Mouse (Mus musculus) midbrain, postnatal 0 days (tissue): ENCODE measurements at regions not wholly inside any gene's neighbourhood (a gene's known extent, or its start where the extent isn't known, plus 50 kb on each side); places are given as distances from the start of the nearest gene placed in this dataset.

Source experiments
- ATAC-seq: fragments of 200-750 bp; cut with Nextera tagmentation; 2 replicates; pipeline ENCODE4 v1.8.0; 2017; ENCODE audit warnings: moderate number of reproducible peaks, mild to moderate bottlenecking, moderate TSS enrichment, moderate library complexity; ENCODE audit not compliant: low FRiP score
- DNase-seq: peaks from one replicate; pipeline ENCODE4 v3.0.0-alpha.2; 2015; ENCODE audit warnings: low spot score
- H3K27ac ChIP-seq: fragments of 300-500 bp; sonication (generic); 2 replicates; pipeline ENCODE4 v1.5.1; 2014; ENCODE audit warnings: low read depth, mild to moderate bottlenecking, low read length, mixed read lengths
- H3K27me3 ChIP-seq: fragments of 300-500 bp; sonication (generic); 2 replicates; pipeline ENCODE4 v1.6.1; 2014; ENCODE audit warnings: low read length, control low read depth, mixed read lengths; ENCODE audit not compliant: insufficient read depth
- H3K36me3 ChIP-seq: fragments of 300-500 bp; sonication (generic); 2 replicates; pipeline ENCODE4 v1.6.1; 2014; ENCODE audit warnings: low read length, control low read depth, mixed read lengths; ENCODE audit not compliant: insufficient read depth
- H3K4me1 ChIP-seq: fragments of 300-500 bp; sonication (generic); 2 replicates; pipeline ENCODE4 v1.6.1; 2014; ENCODE audit warnings: mild to moderate bottlenecking, control low read depth, antibody characterized with exemption, low read length, mixed read lengths; ENCODE audit not compliant: insufficient read depth
- H3K4me2 ChIP-seq: fragments of 300-500 bp; sonication (generic); 2 replicates; pipeline ENCODE4 v1.6.1; 2014; ENCODE audit warnings: low read depth, mild to moderate bottlenecking, low read length, mixed read lengths; ENCODE audit not compliant: poor library complexity, severe bottlenecking
- H3K4me3 ChIP-seq: fragments of 300-500 bp; sonication (generic); 2 replicates; pipeline ENCODE4 v1.5.1; 2014; ENCODE audit warnings: low read depth, mild to moderate bottlenecking, low read length, moderate library complexity
- H3K9ac ChIP-seq: fragments of 300-500 bp; sonication (generic); replicated peaks from 2 replicates; pipeline ENCODE4 v1.6.1; 2014; ENCODE audit warnings: mild to moderate bottlenecking, low read length, moderate library complexity, mixed read lengths; ENCODE audit not compliant: poor library complexity, severe bottlenecking
- H3K9me3 ChIP-seq: fragments of 300-500 bp; sonication (generic); 2 replicates; pipeline ENCODE4 v1.6.1; 2016; ENCODE audit warnings: low read length, control low read depth
- CTCF ChIP-seq: IDR thresholded peaks from 2 replicates; pipeline ENCODE4 v1.5.1; 2016; ENCODE audit warnings: antibody characterized with exemption, mild to moderate bottlenecking
- WGBS: fragments of 180-500 bp; shearing (Covaris S2); extraction: QIAGEN DNeasy Blood & Tissue Kit; methylation state at CpG from one replicate; pipeline ENCODE4 v1.1.7; 2014; 5-methylcytosine and 5-hydroxymethylcytosine counted together

- Histone ChIP-seq H3K4me2 (no peak overlapping the region), H3K27me3 (no peaks in the 10 kb centered on the region), H3K27ac (no peak overlapping the region), H3K9me3 (no peaks in the 10 kb centered on the region), H3K36me3 (no peaks in the 10 kb centered on the region), H3K4me3 (no peak overlapping the region), H3K4me1 (no peaks in the 10 kb centered on the region), H3K9ac (no peak overlapping the region)
- WGBS = 91% methylated on average over 4 of the region's 4 CpGs
- no peak for ATAC-seq
- no peak for TF ChIP-seq CTCF
- no peak for DNase-seq
Observed at GRCm38 (mm10) chr15:63709270-63709933, 135.6 kb downstream of the Gsdmc2 start.

DNA sequence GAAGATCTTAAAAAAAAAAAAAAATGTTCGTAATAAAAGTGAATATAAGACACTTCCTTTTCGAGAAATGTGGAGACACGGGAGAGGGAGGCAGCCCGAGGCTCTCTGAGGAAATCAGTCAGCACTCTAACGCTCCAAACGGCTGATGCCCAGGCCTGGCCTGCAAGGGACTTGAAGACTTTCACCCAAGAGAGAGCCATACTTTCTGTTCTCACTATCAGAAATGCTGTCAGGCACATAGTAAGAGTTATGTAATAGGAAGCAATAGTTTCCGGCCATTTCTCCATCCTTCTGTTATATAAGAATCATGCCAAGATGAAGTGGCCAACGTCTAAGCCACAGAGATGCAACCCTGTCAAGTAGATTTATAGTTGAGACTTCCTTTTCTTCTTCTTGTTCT is 140.3 kb downstream of the Gsdmc2 start:
- H3K9me3 ChIP-seq = no peaks in the 10 kb centered on the region
- no peak for TF ChIP-seq CTCF
- H3K4me3 ChIP-seq = no peak overlapping the region
- H3K27me3 ChIP-seq = no peaks in the 10 kb centered on the region
- ATAC-seq = no peak
- H3K36me3 ChIP-seq = no peaks in the 10 kb centered on the region
- WGBS = 88% methylated on average over 8 of the region's 8 CpGs
- H3K4me1 ChIP-seq = no peaks in the 10 kb centered on the region
- no peak for DNase-seq
- H3K9ac ChIP-seq = no peak overlapping the region
- H3K4me2 ChIP-seq = no peak overlapping the region
- no peak overlapping the region for H3K27ac ChIP-seq

DNA sequence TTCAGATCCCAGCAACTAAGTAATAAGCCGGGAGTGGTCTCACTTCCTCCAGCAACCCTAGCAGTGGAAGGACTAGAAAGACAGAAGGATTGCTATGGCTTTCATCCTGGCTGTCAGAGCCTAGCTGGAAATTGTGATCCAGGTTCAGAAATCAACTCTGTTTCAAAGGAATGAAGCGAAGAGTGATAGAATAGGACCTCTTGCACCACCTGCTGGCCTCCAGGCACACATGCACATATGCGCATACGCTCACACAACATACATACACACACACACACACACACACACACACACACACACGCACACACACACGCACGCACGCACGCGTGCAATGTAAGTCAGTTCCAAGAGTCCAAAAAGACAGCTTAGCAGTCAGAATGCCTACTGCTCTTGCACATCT is 147.1 kb downstream of the Gsdmc2 start:
- 95% methylated on average over 10 of the region's 10 CpGs for WGBS
- ATAC-seq = no peak
- H3K9me3 ChIP-seq = no peaks in the 10 kb centered on the region
- TF ChIP-seq CTCF = peak; percentile 39
- H3K4me3 ChIP-seq = no peak overlapping the region
- no peak overlapping the region for H3K9ac ChIP-seq
- H3K27me3 ChIP-seq = no peaks in the 10 kb centered on the region
- no peaks in the 10 kb centered on the region for H3K36me3 ChIP-seq
- H3K4me2 ChIP-seq = no peak overlapping the region
- 0 out of 2 replicates have a peak, but pooled peaks cover 2% of the 10 kb centered on the region for H3K4me1 ChIP-seq
- no peak for DNase-seq
- no peak overlapping the region for H3K27ac ChIP-seq

DNA sequence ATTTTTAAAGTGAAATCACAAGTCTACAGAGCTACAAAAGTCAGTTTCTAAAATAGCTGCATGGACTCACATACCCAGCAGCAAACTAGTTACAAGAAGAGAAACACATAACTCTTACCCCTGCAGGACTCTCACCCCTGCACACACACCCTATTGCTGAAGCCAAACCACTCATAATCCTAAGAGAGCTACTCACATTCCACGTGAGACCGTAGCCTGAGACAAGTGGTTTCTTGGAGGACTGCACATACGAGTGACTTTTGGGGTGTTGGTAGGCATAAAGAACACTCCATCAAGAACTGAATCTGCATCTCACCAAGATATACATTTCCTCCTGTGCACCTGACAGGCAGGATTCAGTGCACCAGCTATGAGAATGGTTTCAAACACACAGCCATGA is 150.8 kb downstream of the Gsdmc2 start:
- 76% methylated on average over 3 of the region's 3 CpGs for WGBS
- Histone ChIP-seq H3K27me3 (no peaks in the 10 kb centered on the region), H3K9ac (no peak overlapping the region), H3K36me3 (no peaks in the 10 kb centered on the region), H3K4me1 (0 out of 2 replicates have a peak, but pooled peaks cover 4% of the 10 kb centered on the region), H3K4me3 (no peak overlapping the region), H3K27ac (no peak overlapping the region), H3K4me2 (no peak overlapping the region), H3K9me3 (no peaks in the 10 kb centered on the region)
- no peak for ATAC-seq
- TF ChIP-seq CTCF = no peak
- no peak for DNase-seq

- no peak for TF ChIP-seq CTCF
- ATAC-seq (no peak), DNase-seq (no peak)
- 63% methylated on average over 2 of the region's 2 CpGs for WGBS
- no peak overlapping the region for H3K9ac ChIP-seq
- H3K36me3 ChIP-seq = no peaks in the 10 kb centered on the region
- H3K4me2 ChIP-seq = no peak overlapping the region
- H3K27me3 ChIP-seq = no peaks in the 10 kb centered on the region
- H3K27ac ChIP-seq = no peak overlapping the region
- H3K4me3 ChIP-seq = no peak overlapping the region
- 0 out of 2 replicates have a peak, but pooled peaks cover 4% of the 10 kb centered on the region for H3K4me1 ChIP-seq
- no peaks in the 10 kb centered on the region for H3K9me3 ChIP-seq
Observed at GRCm38 (mm10) chr15:63693561-63693960, 151.4 kb downstream of the Gsdmc2 start.

DNA sequence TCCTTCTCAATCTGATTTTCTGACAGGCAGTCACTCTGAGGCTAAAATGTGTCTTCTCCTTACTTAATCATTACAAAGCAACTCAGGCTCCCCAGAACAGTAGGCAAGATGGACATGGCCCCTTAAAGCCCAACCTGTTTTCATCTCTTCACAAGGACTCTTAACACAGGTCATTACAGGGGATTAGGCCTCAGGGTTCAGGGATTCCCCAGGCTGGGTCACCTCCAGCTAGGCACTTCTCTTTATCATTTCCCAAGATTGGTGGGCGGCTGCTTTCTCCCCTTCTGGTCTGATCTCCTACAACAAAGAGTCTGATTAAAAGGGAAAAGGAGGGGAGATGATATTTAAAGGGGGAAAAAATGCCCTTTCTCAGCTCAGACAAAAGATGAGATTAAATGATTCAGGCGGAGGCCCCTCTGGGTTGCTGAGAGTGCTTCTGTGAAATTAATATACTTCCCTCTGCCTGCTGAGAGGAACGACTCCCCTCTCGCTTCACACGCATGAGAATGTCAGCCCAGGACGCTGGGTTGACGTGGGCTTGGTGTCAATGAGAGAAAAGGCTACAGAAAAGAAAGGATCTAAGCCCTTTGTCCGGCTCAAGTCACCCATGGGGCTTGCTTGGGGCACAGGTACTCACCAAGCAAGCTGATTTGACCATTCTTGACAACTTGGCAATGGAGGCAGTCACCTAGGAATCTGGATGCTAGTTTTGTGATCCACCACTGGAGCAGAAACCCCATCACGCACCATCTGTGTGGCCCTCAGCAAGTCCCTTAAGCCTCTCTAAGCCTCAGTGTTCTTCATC is 152.3 kb downstream of the Gsdmc2 start:
- Histone ChIP-seq H3K27me3 (no peaks in the 10 kb centered on the region), H3K27ac (no peak overlapping the region), H3K4me3 (no peak overlapping the region), H3K36me3 (no peaks in the 10 kb centered on the region), H3K4me2 (no peak overlapping the region), H3K9me3 (no peaks in the 10 kb centered on the region), H3K4me1 (0 out of 2 replicates have a peak, but pooled peaks cover 4% of the 10 kb centered on the region), H3K9ac (no peak overlapping the region; the same call in 1 of the 2 replicates)
- WGBS = 17% methylated on average over 9 of the region's 9 CpGs
- ATAC-seq (no peak), DNase-seq (no peak)
- no peak for TF ChIP-seq CTCF
